Mouse (Mus musculus): ENCODE data around the gene Atg9a. TPM values are rescaled to one million over a fixed set of nuclear protein-coding genes. Genes with fewer than 3 reads are reported as not detected.
A peak's percentile ranks its signal among the peaks of the same experiment; 100 is the strongest.

Gene Atg9a
- total RNA-seq, 1 experiment from 2014 or later: 36.4 TPM

DNA sequence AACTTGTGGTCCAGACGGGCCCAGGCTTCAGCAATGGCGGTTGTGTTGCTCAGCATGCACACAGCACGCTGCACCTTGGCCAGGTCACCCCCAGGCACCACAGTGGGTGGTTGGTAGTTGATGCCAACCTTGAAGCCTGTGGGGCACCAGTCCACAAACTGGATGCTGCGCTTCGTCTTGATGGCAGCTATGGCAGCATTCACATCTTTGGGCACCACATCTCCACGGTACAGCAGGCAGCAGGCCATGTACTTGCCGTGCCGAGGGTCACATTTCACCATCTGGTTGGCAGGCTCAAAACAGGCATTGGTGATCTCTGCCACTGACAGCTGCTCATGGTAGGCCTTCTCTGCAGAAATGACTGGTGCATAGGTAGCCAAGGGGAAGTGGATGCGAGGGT, 23.8 kb upstream of the Atg9a start:
- DNase-seq: no peak

DNA sequence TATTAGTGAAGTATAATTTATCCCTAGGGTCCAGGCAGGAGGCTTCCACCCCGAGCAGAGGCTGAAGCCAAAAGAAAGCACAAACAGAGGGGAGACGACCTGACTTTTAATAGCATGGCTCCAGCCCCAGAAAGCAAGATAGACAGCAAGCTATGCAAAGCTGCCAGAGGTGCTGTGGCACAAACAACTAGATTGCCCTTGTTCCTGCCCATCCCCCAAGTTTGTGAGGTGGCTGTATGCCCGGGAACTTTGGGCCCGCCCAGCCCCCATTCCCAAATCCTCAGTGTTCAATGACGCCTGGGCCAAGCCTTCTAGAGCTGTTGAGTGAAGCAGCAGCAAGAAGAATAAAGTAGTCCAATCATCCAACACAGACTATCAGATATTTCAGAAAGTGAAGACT, 22.9 kb upstream of the Atg9a start:
- DNase-seq: peak; percentile 57

DNA sequence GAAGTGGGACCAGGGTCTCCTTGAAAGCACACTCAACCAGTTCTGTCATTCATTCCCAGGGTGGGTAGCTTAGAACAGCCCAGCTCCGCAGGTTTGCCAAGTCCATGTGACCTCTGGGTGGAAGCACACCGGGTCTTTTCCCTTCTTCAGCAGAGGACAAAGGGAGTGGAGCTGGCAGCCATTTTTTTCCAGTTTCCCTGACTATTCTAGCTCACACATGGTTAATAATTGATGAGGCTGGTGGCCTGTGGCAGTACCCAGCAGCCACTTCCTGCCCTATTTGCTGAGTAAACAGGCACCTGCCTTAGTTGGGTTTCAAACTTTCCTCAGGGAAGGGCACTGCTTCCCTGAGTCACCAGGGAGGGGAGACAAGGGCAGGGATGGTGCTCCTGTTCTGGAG, 22.4 kb upstream of the Atg9a start:
- no peak for DNase-seq

DNA sequence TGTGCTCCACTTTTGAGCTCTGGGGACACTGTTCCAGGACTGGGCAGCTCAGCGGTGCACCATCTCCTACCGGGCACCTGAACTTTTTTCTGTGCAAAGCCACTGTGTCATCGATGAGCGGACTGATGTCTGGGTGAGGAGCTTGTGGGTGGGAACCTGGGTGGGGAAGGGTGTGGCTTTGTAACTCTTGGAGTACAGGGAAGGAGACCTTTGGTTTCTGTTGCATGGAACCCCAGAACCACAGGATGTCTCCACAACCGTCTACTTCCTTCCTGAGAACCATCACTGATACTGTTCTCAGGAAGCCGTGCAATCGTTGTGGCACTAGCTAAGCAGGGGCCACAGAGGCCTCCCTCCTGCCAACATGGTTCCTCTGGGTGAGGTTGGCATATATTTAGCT, 21.1 kb upstream of the Atg9a start:
- no peak for DNase-seq

- DNase-seq: no peak
Observed at GRCm38 (mm10) chr1:75212542-75212941, 20.5 kb upstream of the Atg9a start.

- no peak for DNase-seq
Observed at GRCm38 (mm10) chr1:75211141-75211708, 19.2 kb upstream of the Atg9a start.

DNA sequence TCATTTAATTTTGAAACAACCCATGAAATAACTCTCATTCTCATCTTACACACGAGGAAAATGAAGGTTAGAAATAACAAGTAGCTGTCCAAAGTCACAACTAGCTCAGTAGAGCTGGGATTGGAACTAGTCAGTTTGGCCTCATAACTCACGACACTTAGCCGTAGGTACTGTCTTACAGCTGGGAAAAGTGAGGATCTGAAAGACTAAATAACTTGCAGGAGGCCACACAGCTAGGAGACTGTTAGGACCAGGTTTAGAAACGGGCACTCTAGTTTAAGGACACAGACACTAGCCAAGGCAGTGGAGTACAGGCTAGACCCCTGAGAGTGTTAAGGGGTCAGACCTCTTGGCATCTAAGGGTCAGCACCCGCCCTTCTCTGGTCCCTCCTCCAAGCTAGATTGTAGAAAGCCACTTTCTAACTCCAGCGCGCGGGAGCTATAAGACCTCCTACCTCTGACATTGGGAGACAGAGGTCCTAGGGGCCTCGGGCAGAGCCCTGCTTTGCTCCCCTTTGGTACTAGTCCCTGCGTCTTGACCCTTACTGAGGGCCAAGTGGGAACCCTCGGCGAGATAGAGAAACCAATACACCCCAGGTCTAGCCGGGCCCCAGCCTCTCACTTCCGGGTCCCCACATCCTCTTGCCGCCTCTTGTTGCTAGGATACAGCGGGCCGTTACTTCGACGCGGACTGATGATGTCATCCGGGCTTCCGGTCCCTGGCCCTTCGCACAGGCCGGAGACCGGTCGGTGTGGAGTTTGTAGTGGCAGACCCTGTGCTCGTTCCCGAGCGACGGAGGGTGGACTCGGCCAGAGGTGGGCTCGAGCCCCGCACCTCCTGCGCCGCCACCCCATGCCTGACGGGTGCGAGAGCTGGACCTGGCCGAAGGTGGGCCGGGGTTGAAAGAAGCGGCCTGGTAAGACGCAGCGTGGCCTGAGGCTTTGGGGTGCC, 18.4 kb upstream of the Atg9a start, which contains the start of the genes Glb1l and Stk16:
Glb1l (minus strand) TSS at position 678 of the 952 bp plus-strand sequence.
Stk16 (plus strand) TSS at position 703 of the 952 bp plus-strand sequence.
- DNase-seq: peak; percentile 98

GRCm38 (mm10) chr1:75208967-75209678, 17.1 kb upstream of the Atg9a start:
- DNase-seq: peak; percentile 72

DNA sequence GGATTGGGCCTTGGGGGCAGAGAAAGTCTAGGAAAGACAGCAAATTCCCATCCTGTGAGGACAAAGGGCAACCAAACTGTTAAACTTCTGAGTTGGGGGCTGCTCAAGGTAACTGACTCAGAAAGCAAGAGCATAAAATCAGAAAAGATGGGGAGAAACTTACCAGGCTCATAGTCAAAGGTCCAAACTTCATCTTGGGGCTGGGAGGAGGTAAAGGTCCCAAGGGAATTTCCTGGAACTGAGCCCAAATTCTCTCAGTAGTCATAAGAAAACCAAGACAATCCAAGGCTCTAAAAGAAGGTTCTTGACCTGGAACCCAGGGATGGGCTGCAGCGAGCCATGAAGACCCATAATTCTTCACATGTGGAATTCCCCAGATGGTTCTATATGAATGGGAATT, 9.2 kb upstream of the Atg9a start:
- DNase-seq: no peak

GRCm38 (mm10) chr1:75192452-75192851, 456 bp upstream of the Atg9a start:
- peak; percentile 69 for DNase-seq

- DNase-seq: no peak
Observed at GRCm38 (mm10) chr1:75191258-75191621, 756 bp downstream of the Atg9a start.

DNA sequence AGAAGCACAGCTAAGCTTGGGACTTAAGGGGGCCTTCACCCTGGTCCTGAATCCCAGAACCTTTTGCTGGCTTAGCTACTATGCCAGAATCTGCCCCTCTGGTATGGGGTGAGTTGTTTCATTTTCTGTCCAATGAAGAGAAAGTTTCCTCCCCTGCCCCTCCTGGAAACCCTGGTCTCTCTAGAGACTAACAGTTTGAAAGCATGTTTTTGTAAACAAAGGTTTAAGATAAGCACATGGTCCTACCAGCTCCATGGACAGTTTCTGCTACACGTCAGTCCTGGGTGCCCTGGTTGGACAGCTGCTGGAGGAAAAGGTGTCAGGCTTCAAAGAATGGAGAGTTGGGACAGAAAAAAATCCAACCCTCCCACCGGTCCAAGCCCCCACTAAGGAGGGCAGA, 1.4 kb downstream of the Atg9a start:
- no peak for DNase-seq

DNA sequence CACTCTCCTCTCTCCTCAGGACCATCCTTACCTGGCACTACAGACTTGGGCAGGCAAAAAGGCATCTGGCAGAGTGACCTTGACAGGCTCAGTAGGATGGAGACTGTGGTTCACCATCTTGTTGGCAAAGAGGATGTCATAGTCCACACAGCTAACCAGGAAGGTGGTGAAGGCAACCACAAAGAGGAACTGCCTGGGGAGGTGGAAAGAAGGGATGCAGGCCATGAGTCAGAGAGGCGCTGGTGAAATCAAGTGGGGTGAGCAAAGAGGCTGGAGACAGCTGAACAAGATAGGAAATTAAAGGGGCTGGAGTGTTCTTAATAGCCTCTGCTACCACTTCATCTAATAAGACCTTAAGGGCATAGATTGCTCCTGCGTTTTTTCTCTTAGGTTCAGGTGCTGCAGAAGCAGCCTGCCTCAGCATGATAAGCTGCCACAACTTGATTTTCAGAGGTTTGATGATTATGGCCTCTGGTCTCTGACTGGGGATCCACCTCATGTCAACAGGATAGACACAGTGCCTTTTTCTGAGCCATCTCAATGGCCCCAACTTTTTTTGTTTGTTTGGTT, 4.0 kb downstream of the Atg9a start:
- DNase-seq: no peak

- no peak for DNase-seq
Observed at GRCm38 (mm10) chr1:75187126-75187525, 4.9 kb downstream of the Atg9a start.

GRCm38 (mm10) chr1:75185495-75185894, 6.5 kb downstream of the Atg9a start:
- DNase-seq: no peak

- DNase-seq: no peak
Observed at GRCm38 (mm10) chr1:75182160-75182559, 9.8 kb downstream of the Atg9a start.

GRCm38 (mm10) chr1:75181377-75181870, 10.6 kb downstream of the Atg9a start:
- DNase-seq: no peak

- DNase-seq: no peak
Observed at GRCm38 (mm10) chr1:75180741-75181140, 11.3 kb downstream of the Atg9a start.

GRCm38 (mm10) chr1:75180105-75180590, 11.8 kb downstream of the Atg9a start, which contains the start of gene Abcb6:
Gene Abcb6 (minus strand): TSS chr1:75180392.
- peak; percentile 93 for DNase-seq

GRCm38 (mm10) chr1:75179334-75180104, 12.5 kb downstream of the Atg9a start:
- peak; percentile 57 for DNase-seq
